Mouse (Mus musculus): ENCODE measurements around the gene Naaladl2. TPM values are rescaled to one million over a fixed set of nuclear protein-coding genes. Genes with fewer than 3 reads are reported as not detected.

Naaladl2 gene
- polyA plus RNA-seq, 1 experiment from 2014 or later, result 2.8 TPM

DNA sequence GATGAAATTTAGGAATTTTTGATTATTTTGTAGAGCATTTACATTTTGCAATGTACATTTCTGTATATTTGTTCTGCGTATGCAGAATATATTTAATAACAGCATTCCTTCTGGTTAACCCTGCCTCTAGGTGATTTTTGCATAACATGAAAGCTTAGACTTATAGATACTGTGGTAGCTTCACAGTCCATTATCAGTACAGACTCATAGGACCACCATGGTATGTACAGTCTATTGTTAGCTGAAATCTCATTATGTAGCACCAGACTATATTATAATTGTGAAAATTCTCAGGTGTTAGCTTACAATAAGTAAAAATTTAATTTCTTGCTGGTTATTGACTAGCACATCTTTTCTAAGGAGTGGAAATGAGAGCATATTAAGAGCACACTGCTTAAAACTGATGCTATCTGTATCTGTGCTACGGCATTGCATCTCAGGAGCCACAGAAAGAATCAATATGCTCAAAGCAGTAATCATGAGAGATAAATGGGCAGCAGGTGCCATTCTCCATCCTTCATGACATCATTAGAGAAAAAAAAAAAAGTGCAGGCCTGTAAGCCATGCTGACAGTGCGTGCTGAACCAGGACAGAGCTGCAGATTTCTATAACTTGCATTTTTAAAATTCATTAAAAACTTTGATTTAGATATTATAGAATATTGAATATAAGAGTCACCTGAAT lies 610.1 kb downstream of the Naaladl2 start:
- Histone ChIP-seq H3K4me3 (ENCODE audit: low read depth, low read length) (no peak overlapping the region), H3K9me3 (ENCODE audit: control insufficient read depth) (no peaks in the 10 kb centered on the region), H3K27ac (ENCODE audit: low read depth, low read length) (no peak overlapping the region), H3K9ac (ENCODE audit: low read depth, low read length) (no peak overlapping the region), H3K27me3 (replicated peaks; ENCODE audit: control insufficient read depth, insufficient read depth, low read length) (no peaks in the 10 kb centered on the region), H3K4me2 (replicated peaks; ENCODE audit: low read depth) (no peak overlapping the region), H3K36me3 (ENCODE audit: control insufficient read depth, insufficient read depth) (no peaks in the 10 kb centered on the region), H3K4me1 (replicated peaks; ENCODE audit: control insufficient read depth, insufficient read depth, low read length) (no peaks in the 10 kb centered on the region)
- no peak for ATAC-seq
- no peak for TF ChIP-seq CTCF (IDR thresholded peaks at IDR 0.05; ENCODE audit: low read depth)
- 82% methylated on average over 3 of the region's 3 CpGs for WGBS

GRCm38 (mm10) chr3:24514918-24515317 lies 629.1 kb downstream of the Naaladl2 start:
- WGBS, result 35% methylated on average over 1 of the region's 1 CpGs
- Histone ChIP-seq H3K27me3 (replicated peaks; ENCODE audit: control insufficient read depth, insufficient read depth, low read length) (no peaks in the 10 kb centered on the region), H3K4me2 (replicated peaks; ENCODE audit: low read depth) (no peak overlapping the region), H3K27ac (ENCODE audit: low read depth, low read length) (no peak overlapping the region), H3K9ac (ENCODE audit: low read depth, low read length) (no peak overlapping the region), H3K9me3 (ENCODE audit: control insufficient read depth) (no peaks in the 10 kb centered on the region), H3K4me3 (ENCODE audit: low read depth, low read length) (no peak overlapping the region), H3K36me3 (ENCODE audit: control insufficient read depth, insufficient read depth) (no peaks in the 10 kb centered on the region), H3K4me1 (replicated peaks; ENCODE audit: control insufficient read depth, insufficient read depth, low read length) (no peaks in the 10 kb centered on the region)
- TF ChIP-seq CTCF (IDR thresholded peaks at IDR 0.05; ENCODE audit: low read depth), result no peak
- no peak for ATAC-seq

- H3K27ac ChIP-seq (ENCODE audit: low read depth, low read length), result no peak overlapping the region
- 56% methylated on average over 4 of the region's 4 CpGs for WGBS
- no peak overlapping the region for H3K9ac ChIP-seq (ENCODE audit: low read depth, low read length)
- no peaks in the 10 kb centered on the region for H3K36me3 ChIP-seq (ENCODE audit: control insufficient read depth, insufficient read depth)
- H3K4me3 ChIP-seq (ENCODE audit: low read depth, low read length), result no peak overlapping the region
- no peak overlapping the region for H3K4me2 ChIP-seq (replicated peaks; ENCODE audit: low read depth)
- no peaks in the 10 kb centered on the region for H3K9me3 ChIP-seq (ENCODE audit: control insufficient read depth)
- H3K27me3 ChIP-seq (replicated peaks; ENCODE audit: control insufficient read depth, insufficient read depth, low read length), result no peaks in the 10 kb centered on the region
- no peak for ATAC-seq
- no peak for TF ChIP-seq CTCF (IDR thresholded peaks at IDR 0.05; ENCODE audit: low read depth)
- no peaks in the 10 kb centered on the region for H3K4me1 ChIP-seq (replicated peaks; ENCODE audit: control insufficient read depth, insufficient read depth, low read length)
Observed at GRCm38 (mm10) chr3:24486456-24487112, 657.5 kb downstream of the Naaladl2 start.

GRCm38 (mm10) chr3:24463941-24464340 lies 680.1 kb downstream of the Naaladl2 start:
- 87% methylated on average over 4 of the region's 4 CpGs for WGBS
- no peak overlapping the region for H3K4me2 ChIP-seq (replicated peaks; ENCODE audit: low read depth)
- no peak overlapping the region for H3K4me3 ChIP-seq (ENCODE audit: low read depth, low read length)
- H3K9me3 ChIP-seq (ENCODE audit: control insufficient read depth), result no peaks in the 10 kb centered on the region
- H3K27ac ChIP-seq (ENCODE audit: low read depth, low read length), result no peak overlapping the region
- no peaks in the 10 kb centered on the region for H3K36me3 ChIP-seq (ENCODE audit: control insufficient read depth, insufficient read depth)
- no peak overlapping the region for H3K9ac ChIP-seq (ENCODE audit: low read depth, low read length)
- TF ChIP-seq CTCF (IDR thresholded peaks at IDR 0.05; ENCODE audit: low read depth), result no peak
- no peak for ATAC-seq
- H3K27me3 ChIP-seq (replicated peaks; ENCODE audit: control insufficient read depth, insufficient read depth, low read length), result no peaks in the 10 kb centered on the region
- H3K4me1 ChIP-seq (replicated peaks; ENCODE audit: control insufficient read depth, insufficient read depth, low read length), result no peaks in the 10 kb centered on the region

DNA sequence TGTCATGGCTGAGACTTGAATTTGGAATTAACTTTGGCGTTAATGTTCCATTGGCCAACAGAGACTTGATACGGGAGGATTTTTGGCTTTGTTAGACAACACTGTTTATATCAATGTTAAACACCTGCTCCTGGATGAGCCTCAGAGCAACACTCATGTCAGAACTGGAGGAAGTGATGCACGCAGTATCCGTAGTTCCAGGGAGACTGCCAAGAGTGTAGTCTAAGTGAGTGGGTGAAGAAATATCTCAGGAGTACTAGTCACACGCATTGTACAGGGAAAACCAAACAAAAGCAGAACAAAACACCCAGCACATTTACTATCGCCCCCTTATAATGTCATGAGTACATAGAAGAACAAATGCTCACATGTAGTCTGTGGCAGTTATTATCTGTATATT lies 703.4 kb downstream of the Naaladl2 start:
- no peak overlapping the region for H3K9ac ChIP-seq (ENCODE audit: low read depth, low read length)
- no peaks in the 10 kb centered on the region for H3K9me3 ChIP-seq (ENCODE audit: control insufficient read depth)
- no peaks in the 10 kb centered on the region for H3K4me1 ChIP-seq (replicated peaks; ENCODE audit: control insufficient read depth, insufficient read depth, low read length)
- H3K27me3 ChIP-seq (replicated peaks; ENCODE audit: control insufficient read depth, insufficient read depth, low read length), result no peaks in the 10 kb centered on the region
- H3K4me2 ChIP-seq (replicated peaks; ENCODE audit: low read depth), result no peak overlapping the region
- no peak overlapping the region for H3K4me3 ChIP-seq (ENCODE audit: low read depth, low read length)
- ATAC-seq, result no peak
- WGBS, result 74% methylated on average over 6 of the region's 6 CpGs
- no peak for TF ChIP-seq CTCF (IDR thresholded peaks at IDR 0.05; ENCODE audit: low read depth)
- H3K27ac ChIP-seq (ENCODE audit: low read depth, low read length), result no peak overlapping the region
- H3K36me3 ChIP-seq (ENCODE audit: control insufficient read depth, insufficient read depth), result no peaks in the 10 kb centered on the region

DNA sequence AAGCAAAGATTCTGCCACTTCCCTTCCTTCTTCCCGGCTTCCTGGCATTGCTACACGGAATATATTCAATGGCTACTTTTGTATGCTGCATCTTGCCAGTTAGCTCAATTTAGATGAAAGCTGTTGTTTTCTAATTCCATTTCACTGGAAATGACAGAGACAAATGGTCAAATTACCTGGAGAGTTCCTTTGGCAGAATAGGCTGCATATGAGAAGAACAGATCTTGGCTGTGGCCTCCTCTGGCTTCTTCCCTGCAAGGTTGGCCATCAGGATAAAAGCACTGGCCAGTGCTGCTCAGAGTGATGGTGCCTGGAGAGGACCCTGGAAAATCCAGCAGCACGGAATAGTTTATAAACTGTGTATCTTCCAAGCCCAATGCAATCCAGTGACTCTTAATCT lies 711.3 kb downstream of the Naaladl2 start:
- H3K9ac ChIP-seq (ENCODE audit: low read depth, low read length), result no peak overlapping the region
- WGBS, result 77% methylated on average over 3 of the region's 3 CpGs
- H3K9me3 ChIP-seq (ENCODE audit: control insufficient read depth), result no peaks in the 10 kb centered on the region
- H3K4me1 ChIP-seq (replicated peaks; ENCODE audit: control insufficient read depth, insufficient read depth, low read length), result no peaks in the 10 kb centered on the region
- no peaks in the 10 kb centered on the region for H3K36me3 ChIP-seq (ENCODE audit: control insufficient read depth, insufficient read depth)
- no peak overlapping the region for H3K4me2 ChIP-seq (replicated peaks; ENCODE audit: low read depth)
- no peak for TF ChIP-seq CTCF (IDR thresholded peaks at IDR 0.05; ENCODE audit: low read depth)
- no peak overlapping the region for H3K27ac ChIP-seq (ENCODE audit: low read depth, low read length)
- no peak for ATAC-seq
- no peak overlapping the region for H3K4me3 ChIP-seq (ENCODE audit: low read depth, low read length)
- no peaks in the 10 kb centered on the region for H3K27me3 ChIP-seq (replicated peaks; ENCODE audit: control insufficient read depth, insufficient read depth, low read length)

Data from intestine, postnatal 0 days (tissue).